Mouse (Mus musculus) megakaryocyte, adult 5-6 weeks (primary cell): Measurements from ENCODE around the gene Clcnkb. TPM values are rescaled to one million over a fixed set of nuclear protein-coding genes. Genes with fewer than 3 reads are reported as not detected.
A peak's percentile ranks its signal among the peaks of the same experiment; 100 is the strongest.

Experiments
- ATAC-seq: 2 replicates; pipeline ENCODE4 v1.8.0; 2016; ENCODE audit warnings: mild to moderate bottlenecking, inconsistent platforms; ENCODE audit not compliant: poor library complexity, severe bottlenecking
- total RNA-seq, 2 experiments: library from RNA; stranded (forward) in 1 of 2; stranded (reverse) in 1 of 2; fragments of 153-499, 151-499 nt in 1 of 2; fragments of 221-1000, 200-1000 nt in 1 of 2; gene quantifications; 2 replicates each; pipeline versions ENCODE4 v1.2.3 to v1.2.4; 2015 to 2017

The Clcnkb gene
- total RNA-seq, 2 experiments from 2014 or later: not detected

DNA sequence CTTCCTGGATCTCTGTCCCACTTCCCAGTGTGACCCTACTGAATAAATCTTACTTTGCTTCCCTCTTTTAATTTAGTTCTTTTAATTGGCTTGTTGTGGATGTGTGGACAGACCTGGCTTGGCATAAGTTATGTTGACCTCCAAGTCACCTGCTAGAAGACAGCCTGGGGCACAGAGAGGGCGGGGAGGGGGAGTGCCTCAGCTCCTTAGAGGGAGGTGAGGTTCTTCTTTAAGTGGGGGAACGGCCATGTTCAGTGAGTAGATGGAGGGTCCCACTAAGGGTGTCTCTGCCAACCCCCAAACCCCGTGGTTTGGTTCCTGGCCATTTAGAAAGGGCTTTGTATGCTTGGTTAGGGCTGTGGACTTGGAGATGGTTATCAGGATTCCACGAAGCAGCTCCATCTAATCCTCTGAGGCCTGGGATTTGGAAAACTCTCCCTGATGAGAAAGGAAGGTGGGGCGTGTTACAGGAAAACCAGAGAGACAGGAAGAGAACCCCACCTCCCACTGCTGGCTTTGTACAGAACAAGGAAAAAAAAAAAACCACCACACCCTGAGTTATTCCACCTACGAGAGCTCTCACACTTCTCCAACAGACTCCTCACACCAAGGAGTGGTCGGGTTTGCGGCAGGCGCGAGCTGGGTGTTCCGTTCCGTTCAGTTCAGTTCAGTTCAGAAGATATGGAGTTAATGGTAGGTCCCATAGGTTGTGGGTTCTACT, 23.4 kb upstream of the Clcnkb start:
- no peak for ATAC-seq

DNA sequence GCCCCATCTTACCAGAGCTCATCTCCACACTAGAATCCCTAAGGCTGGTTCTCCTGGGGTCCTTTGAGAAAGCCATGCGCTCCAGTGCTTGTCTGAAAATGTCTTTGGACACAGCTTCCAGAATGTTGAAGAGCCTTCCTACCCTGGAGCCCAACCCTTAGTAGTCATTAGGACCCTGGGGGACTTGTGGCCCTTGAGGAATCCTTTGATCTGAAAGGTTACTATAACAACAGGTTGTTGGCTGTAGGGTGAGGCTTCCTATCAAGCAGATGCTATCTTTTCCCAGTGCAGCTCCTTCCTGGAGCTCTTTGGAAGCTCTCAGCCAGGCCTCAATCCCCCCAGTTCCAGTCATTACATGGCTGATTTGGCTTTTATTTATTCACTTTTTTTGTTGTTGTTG, 20.2 kb upstream of the Clcnkb start, which contains the start of gene Srarp:
Srarp (minus strand) TSS at position 132 of the 400 bp plus-strand sequence.
- ATAC-seq: no peak

DNA sequence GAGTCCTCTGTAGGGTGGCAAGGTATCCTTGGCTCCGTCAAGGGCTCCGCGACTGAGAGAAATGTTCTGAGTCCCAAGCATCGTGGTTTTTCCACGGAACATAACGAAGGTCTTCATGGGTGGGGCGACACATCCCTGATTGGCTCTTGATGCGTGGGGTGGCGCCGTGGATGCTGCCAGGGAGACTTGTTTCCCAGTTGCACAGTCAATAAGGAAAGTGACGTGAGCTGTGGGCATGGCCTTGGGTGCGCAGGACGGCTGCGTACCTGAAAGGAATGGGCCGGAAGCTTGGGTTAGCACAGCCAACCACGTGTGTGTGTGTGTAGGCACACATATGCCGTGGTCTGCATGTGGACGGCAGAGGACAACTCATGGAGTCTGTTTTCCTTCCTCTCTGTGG, 17.4 kb upstream of the Clcnkb start:
- no peak for ATAC-seq

DNA sequence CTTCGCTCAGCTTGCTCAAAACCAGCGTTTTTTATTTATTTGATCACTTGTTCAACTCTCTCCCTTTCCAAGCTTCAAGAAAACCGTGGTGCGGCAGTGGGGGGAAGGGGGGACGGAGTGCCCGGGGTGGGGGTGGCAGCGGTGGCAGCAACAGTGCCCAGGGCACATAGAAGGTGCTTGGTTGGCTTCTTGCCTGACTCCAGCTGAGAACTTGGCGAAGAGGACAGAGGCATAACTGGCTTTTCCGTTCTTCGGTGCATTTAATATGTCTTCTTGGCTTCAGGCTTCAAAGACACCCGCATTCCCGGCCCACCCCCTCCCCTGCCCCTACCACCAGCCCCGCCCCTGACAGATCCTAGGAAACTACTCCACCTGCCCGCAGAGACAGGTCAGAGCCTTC, 16.9 kb upstream of the Clcnkb start:
- ATAC-seq: no peak

DNA sequence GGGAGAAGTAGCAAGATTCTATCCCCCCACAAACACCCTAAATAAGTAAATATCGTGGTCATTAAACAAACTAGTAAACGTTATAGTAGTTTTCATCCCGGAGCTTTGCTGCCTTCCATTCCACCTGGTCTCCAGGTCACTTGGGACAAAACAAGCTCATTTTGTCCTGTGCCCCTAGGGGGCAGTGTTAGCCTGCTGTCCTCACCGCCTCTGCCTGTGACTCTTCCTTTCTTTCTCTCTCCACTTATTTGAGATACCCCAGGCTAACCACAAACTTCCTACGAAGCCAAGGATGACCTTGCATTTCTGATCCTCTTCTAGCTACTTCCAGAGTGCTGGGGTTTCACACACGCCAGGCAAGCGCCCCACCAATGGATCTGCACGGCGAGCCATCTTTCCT, 15.2 kb upstream of the Clcnkb start:
- ATAC-seq: peak; percentile 94

DNA sequence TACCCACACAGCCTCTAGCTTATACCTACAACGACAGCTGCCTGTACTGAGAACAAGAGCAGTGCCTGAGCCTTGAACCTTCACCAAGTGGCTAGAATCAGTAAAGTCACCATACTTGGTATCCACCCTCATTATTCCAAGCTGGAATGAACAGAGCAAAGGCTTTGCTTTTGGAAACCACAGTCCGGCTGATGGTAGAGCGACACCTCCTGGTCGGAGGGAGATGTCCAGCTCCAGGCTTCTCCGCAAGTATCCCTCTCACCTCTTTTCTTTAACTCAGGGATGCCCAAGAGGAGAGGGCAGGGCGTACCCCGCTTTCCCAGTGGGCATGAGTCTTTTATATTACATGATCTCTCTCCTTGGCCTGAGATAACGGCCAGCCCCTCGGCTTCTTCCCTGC, 14.0 kb upstream of the Clcnkb start:
- ATAC-seq: no peak

DNA sequence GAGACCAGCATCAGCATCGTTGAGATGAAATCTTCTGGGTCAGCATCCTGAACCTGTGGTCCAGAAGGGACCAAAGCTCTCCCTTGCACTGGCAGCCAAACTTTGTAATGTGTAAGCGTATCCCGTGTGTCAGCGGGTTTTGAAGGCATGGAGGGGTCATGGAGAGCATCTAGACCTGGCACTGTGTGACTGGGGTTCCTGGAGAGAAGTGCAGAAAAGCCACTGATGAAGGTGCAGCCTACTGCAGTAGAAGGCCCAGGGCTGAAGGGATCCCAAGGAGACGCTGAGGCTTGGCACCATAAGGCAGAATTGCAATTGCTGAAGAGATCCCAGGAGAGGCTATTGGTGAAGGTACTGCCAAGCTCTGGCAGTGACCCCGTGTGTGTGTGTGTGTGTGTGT, 13.6 kb upstream of the Clcnkb start:
- no peak for ATAC-seq

DNA sequence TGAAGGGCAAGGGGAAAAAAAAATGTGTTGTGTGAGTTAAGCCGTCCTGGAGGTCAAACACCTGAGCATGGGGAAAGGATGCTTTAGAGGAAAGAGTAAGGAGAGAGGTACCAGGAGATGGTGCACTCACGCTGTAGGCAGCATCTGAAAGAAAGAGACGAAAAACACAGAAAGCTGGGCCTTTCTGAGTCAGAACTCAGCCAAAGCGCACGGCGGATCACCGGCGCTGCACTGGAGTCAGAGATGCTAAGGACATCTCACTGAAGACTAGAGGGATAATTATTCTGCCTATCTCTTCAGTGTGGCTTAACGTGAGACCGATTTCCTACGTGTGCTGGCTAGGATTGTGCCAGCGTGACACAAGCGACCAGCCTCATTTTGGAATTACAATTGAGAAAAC, 12.1 kb upstream of the Clcnkb start:
- no peak for ATAC-seq

DNA sequence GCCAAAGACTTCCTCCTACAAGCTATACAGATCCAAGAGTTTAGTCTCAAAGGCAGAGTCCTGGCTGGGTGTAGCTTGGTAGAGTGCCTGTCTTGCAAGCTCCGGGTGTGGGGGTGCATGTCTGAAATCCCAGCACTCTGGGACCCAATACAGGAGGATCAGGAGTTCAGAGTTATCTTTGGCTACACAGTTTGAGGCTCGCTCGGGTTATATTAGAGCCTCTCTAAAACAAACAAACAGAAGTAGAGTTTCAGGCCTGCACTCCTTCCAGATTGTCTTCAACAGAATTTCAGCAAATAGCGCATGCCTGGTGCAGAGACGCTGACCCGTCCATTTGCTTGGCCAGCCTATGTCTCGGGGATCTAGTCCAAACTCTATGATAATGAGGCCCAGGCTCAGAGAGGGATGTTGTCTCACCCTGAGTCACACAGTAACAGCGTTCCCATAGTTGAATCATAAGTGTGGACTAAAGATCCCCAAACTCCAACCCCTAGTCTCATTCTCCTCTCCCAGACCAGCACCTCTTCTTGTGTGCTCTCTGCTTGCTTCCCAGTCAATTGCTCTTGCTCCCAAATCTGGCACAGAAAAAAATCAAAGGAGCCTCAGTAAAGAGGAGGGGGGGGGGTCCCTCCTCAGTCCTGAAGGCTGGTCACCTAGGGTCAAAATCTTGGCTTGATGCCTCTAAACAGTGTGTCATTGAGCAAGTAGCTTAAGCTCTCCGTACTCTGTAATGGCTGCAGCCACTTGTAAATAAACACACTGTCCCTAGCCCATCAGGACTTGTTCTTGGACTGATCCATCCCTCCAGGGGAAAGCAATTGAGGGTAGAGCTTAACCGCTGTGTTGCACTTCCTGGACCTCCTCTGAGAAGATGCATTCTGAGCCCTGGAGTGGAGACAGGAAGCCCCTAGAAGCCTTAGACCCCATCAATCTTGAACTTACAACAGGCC, 11.3 kb upstream of the Clcnkb start:
- no peak for ATAC-seq

DNA sequence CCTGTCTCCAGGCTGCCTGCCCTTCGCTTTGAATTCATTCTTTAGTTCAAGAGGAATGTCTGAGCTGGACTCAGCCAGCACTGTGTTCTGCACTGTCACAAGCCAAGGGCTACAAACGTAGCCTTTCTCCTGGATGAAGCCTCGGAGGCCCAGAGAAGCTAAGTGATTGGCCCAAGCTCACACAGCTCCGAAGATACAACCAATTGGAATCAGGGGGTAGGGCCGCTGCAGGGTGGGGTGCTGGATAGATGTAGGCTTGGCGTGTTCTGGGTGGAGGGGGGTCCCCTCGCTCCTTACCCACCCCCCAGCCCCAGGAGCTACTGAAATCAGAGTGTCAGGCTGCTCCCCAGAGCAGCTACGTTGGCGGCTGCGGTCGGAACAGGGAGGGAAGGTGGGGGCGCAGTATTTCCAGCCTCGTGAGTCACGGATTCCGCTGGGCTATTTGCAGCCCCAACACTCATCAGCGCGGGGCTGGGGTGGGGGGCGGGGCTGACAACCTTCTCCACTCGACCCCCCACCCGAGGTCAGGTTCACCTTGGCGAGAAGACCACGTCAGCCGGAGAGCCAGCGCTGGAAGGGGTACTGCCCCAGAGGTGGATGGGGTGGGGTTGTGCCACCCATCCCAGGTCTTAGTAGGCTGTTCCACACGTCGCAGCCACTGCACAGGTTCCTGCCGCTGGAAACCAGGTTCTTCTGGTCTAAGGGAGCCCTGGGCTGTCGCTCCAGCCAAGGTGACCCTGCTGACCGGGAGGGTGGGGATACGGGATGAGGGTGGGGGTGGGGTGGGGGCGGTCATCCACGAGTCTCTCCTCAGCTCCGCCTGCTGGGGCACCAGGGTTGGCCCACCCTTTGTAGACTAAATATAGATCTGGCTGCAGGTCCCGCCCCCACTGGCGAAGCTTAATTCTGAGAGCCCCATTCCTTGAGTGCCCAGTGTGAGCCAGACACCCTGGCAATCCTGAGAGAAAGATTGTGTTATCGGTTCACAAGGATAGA, 10.0 kb upstream of the Clcnkb start:
- ATAC-seq: peak; percentile 52

DNA sequence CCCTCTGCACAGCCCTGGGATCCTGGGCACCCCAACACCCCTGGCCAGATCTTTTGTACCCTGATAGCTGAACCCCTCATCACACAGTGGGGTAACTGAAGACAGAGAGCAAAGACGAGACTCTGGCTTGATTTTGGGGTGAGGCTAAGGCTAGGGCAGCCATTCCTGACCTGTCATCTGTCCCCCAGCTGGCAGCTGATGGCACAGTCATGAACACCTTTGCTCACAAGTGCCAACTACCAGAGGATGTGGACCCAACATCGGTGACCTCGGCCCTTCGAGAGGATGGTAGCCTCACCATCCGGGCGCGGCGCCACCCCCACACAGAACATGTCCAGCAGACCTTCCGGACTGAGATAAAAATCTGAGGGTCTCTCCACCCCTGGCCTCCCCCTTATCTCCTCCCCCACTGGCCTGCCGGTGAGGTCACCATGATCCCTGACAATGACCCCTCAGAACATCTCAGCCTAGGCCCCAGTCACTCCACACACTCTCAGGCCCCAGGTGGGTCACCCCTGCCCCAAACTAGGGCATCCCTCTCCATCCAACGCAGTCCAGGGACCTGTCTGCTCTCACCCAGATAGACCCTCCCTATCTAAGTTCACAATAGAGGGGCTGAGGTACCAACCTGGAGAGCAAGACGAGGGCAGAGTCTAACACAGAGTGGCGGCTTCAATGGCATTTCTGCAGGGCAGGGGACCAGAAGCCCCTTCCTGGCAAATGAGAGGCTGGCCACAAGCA, 8.0 kb upstream of the Clcnkb start:
- ATAC-seq: no peak

DNA sequence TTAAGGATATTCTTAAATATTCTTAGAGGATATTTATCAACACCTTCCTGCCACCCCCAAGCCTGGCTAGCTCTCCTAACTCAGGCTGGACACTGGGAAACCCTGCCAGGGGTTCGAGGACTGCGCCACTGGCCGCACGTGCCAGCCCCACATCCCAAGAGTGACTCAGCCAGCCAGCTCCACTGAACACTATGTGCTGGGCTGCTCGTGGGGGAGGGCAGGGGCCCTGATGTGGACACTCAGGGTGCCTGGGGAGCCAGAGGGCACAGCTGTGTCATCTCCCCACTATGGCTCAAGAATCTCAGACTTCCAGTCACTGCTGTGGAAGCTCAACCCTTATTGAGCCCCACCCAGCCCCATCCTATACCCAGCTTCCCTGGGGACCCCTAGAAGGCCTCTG, 7.5 kb upstream of the Clcnkb start:
- ATAC-seq: no peak

DNA sequence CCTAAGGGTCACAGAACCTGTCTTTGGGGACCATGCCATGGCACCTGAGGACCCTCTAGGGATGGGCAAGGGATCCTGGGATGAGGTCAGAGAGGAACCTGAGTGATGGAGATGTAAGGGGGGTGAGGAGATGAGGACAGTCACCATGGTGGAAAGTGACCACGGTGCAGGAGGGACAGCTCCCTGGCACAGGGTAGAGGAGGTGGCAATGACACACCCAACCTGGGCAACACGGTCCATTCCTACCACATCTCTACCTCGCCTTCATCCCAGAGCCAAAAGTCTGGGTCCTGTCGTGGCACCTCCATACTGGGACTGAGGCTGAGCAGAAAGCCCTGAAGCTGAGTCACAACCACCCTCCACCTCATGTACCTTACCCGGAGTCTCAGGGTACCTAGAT, 7.0 kb upstream of the Clcnkb start:
- no peak for ATAC-seq

DNA sequence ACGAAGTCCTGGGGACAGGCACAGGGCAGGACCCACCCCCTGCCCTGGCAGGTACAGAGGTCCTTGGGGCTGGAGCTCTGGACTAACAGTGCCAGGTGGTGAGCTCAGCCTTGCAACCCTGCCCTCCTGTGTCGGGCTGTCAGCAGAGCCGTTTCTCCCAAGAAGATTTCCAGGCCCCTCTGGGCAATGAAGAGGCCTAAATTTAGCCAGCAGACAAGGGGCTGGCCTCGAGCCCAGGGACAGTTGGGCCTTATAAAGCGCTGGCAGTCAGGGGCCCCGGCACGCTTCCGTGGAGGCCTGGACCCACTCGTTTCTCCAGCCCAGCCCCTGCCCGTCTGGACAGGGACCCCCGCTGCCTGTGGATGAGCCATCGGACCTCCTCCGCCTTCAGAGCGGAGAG, 5.6 kb upstream of the Clcnkb start:
- no peak for ATAC-seq

DNA sequence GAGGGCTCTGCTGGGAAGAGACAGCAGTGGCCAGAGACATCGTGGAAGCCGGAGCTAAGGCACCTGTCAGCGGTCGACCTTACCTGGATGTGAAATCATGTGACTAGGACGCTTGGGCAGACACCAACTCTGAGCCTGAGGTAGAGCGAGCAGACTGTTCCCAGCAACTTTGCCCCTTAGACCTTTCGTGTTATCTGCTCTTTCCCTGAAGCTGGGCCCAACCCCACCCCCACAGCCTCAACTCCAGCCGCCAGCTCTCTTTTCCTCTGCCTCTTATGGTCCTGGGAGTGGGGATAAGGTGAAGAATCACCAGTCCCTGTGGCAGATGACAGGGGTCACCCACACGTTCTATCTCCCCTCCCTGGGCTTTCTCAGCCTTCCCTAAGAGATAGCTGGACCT, 5.1 kb upstream of the Clcnkb start:
- no peak for ATAC-seq

DNA sequence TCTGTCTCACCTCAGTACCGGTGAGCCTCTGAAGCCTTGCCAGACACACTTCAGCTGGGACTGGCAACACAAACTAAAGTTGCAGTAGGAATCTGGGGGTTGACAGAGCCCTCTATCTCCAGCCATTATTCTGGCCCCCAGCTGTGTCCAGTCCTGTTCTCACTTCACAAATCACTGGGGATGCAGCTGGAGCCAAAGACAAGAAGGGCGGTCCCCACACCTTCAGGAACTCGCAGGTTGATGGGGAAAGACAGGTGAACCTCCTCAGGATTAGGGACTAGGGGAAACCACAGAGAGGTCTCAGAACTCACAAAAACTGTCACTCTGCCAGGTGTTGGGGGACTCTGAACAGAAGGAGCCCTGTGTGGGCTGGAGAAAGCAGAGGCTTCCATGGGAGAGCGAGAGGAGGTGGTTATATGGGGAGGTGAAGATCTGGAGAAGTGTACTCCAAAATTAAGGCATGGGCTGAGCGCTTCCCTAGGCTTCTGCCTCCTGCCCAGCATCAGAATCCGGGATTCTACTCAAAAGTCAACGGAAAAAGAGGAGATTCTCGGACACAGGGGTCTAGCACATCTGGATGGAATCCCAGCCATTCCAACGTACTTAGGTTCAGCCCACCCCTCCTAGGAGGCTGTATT, 4.5 kb upstream of the Clcnkb start, which contains the start of gene Hspb7:
Hspb7 (plus strand) TSS at position 588 of the 638 bp plus-strand sequence.
- ATAC-seq: no peak

DNA sequence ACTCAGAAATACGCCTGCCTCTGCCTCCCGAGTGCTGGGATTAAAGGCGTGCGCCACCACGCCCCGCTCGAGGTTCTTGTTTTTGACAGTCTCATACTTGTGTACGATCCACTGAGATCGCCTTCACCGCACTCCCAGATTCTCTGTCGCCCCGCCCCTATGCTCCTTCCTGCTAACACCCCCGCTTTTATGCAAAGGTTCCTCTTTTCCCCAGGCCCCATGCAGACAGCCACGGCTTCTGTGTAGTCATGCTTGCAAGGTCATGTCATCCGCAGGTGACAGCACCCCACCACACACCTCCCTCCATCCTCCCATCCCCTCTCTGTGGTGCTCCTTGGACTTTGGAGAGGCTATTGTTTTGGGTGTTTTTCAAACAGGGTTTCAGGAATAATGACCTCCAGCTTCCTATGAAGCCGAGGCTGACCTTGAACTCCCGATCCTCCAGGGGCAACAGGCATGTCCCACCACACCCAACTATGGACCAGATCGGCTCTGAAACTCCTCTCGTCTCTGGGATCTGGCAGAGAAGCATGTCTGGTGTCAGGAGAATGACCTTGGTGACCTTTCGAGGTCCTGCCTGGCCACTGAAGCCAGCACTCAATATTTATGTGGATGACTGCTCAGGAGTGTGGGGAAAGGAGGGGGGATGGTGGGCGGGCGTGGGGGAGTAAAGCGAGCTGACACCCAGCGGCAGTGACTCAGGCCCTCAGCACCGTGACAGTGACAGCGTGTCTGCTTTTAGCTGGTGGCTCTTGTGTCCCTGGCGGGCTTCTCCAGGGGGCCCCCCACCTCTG, 3.8 kb upstream of the Clcnkb start:
- ATAC-seq: peak; percentile 98

DNA sequence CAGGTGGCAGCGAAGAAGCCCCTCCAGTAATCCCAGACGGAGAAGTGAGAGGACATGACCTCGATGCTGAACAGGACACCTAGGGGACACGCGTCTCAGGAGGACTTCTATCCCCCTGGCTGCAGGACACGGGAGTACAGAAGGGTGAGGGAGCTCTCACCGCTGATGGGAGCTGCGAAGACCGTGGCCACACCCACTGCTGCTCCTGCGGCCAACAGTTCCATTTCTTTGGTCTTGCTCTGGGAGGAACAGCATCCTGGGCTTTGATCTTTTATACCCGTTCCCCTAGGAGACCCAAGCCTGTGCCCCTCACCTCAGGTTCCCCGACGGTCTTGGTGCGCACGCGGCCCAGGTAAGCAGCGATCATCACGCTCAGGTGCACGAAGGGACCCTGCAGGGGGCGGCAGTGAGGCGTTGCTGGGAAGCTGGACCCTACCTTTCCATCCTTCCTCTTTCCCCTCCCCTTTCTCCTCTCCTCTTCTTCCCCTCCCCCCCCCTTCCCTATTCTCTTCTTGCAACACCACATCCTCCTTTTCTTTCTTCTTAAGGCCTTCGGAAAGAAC, 4.3 kb downstream of the Clcnkb start:
- ATAC-seq: peak; percentile 21; the same call in 1 of the 2 replicates
